Mouse (Mus musculus) cortical plate, adult 2 months (tissue): ENCODE results near the gene Mybpc2. TPM values are rescaled to one million over a fixed set of nuclear protein-coding genes. Genes with fewer than 3 reads are reported as not detected.

Experiments
- H3K27ac ChIP-seq: fragments of 200-500 bp; 2 replicates; pipeline ENCODE4 v1.5.1; 2012; ENCODE audit warnings: low read length, control low read depth, inconsistent platforms; ENCODE audit not compliant: insufficient read depth
- H3K4me1 ChIP-seq: fragments of 200-500 bp; 2 replicates; pipeline ENCODE4 v1.6.1; 2011; ENCODE audit warnings: low read length; ENCODE audit not compliant: control insufficient read depth, insufficient read depth
- H3K4me3 ChIP-seq: fragments of 200-500 bp; 2 replicates; pipeline ENCODE4 v1.5.1; 2011; ENCODE audit warnings: mild to moderate bottlenecking, low read length, control low read depth; ENCODE audit not compliant: insufficient read depth
- CTCF ChIP-seq: fragments of 200-500 bp; IDR thresholded peaks from 2 replicates; pipeline ENCODE4 v1.5.1; 2011; ENCODE audit warnings: mild to moderate bottlenecking, control low read depth, low read length; ENCODE audit not compliant: insufficient read depth; ENCODE audit errors: extremely low read depth
- POLR2A ChIP-seq: fragments of 200-500 bp; IDR thresholded peaks from 2 replicates; pipeline ENCODE4 v1.6.1; 2011; ENCODE audit warnings: mild to moderate bottlenecking, low read length, control low read depth; ENCODE audit not compliant: insufficient read depth; ENCODE audit errors: extremely low read depth
- polyA plus RNA-seq: library from polyadenylated mRNA; depleted of rRNA; stranded (reverse); fragments of >200 nt; gene quantifications from 2 replicates; pipeline ENCODE4 v1.2.3, GENCODE M21; 2012

Mybpc2 gene
- polyA plus RNA-seq, 1 experiment, result 0.04 TPM

DNA sequence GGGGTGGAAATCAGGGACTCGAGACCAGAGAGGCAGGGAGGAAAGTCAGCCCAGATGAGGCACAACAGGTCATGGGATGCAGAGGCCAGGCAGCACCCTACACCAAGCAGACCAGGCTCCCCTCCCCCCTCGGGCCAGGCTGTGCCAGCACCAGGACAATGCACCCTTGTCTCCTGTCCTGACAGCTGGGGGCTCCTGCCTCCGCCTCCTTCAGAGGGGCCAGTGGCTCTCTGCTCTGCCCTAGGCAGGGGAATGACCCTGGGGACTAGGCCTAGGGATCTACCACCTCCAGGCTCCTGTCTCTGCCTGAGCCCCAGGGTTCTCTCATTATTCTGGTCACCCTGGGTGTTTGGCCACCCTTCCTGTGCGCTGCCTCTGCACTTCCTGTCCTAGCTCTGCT, 50.0 kb downstream of the Mybpc2 start:
- Histone ChIP-seq H3K4me1 (peaks cover 2% of the 10 kb centered on the region; the same call in 1 of the 2 replicates), H3K27ac (peak overlapping the region; percentile 93), H3K4me3 (no peak overlapping the region)
- peak; percentile 31; the same call in 1 of the 2 replicates for TF ChIP-seq POLR2A
- no peak for TF ChIP-seq CTCF

DNA sequence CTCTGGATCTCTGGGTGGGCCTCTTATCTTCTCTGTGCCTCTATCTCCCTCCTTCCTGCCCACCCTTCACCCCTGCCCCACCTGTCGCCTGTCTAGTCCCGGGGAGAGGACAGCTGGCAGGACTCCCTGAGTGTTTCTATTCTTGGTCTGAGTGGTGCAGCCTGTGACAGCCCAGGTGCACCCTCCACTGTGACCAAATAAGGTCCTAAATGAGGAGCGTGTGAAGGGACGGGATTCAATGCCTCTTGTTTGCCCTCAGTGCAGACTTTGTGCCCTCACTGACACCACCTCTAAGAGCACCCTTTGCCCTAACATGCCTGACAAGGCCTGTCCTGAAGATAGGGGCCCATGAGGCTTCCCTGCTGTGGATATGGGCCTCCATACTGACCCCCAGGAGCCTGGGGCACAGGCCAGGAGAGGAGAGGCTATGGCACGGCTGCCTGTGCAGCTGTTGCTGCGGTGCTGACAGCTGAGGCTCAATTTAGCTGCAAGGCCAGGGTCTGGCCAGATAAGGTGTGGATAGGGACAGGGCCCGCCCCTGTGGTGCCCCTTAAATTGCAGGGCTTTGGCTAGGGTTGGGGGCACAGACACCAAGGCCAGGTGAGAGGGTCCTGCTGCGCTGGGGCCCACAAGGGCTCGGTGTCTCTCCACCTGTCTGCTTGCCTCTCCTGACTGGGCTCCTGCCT, 51.4 kb downstream of the Mybpc2 start:
- TF ChIP-seq CTCF, result no peak
- TF ChIP-seq POLR2A, result no peak
- Histone ChIP-seq H3K27ac (peak overlapping the region; percentile 93), H3K4me1 (peaks cover 2% of the 10 kb centered on the region; the same call in 1 of the 2 replicates), H3K4me3 (no peak overlapping the region)

GRCm38 (mm10) chr7:44472558-44472885, 51.9 kb downstream of the Mybpc2 start:
- Histone ChIP-seq H3K4me3 (no peak overlapping the region), H3K4me1 (peaks cover 2% of the 10 kb centered on the region; the same call in 1 of the 2 replicates), H3K27ac (peak overlapping the region; percentile 93)
- TF ChIP-seq CTCF (no peak), POLR2A (no peak)

DNA sequence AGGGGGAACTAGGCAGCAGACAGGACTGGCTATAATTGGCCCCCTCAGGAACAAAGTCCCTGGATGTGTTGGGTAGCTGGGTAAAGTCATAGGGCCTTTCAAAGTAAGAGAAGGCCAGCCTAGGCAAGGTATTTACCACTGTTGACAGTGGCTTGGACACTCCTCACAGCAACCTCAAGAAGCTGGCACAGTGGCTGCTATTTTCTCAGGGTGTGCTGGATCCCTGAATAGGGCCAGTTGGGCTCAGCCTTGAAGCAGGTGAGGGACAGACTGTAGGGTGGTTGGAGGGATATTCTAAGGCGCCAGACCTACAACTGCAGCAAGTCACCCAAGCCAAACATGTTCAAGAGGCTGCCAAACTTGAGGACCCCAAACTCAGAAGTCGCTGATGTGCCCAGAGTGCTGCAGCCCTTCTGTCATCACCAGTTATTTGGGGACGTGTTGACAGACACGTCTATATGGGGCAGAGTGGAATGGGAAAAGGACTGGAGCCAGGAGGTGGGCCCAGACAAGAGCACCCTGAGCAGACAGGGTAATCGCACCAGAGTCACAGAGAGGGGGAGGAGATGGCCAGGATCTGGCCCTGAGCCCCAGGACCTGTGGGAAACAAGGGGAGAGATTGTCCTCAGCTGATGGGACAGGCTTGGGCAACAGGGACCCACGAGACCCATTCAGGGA, 52.4 kb downstream of the Mybpc2 start:
- no peak for TF ChIP-seq CTCF
- TF ChIP-seq POLR2A, result 0 out of 2 replicates have a peak, but pooled peaks have one; percentile 23
- H3K4me3 ChIP-seq, result no peak overlapping the region
- peaks cover 2% of the 10 kb centered on the region; the same call in 1 of the 2 replicates for H3K4me1 ChIP-seq
- H3K27ac ChIP-seq, result peak overlapping the region; percentile 41; the same call in 1 of the 2 replicates

GRCm38 (mm10) chr7:44470696-44471612, 53.5 kb downstream of the Mybpc2 start:
- Histone ChIP-seq H3K4me1 (peaks cover 2% of the 10 kb centered on the region; the same call in 1 of the 2 replicates), H3K4me3 (no peak overlapping the region), H3K27ac (no peak overlapping the region)
- TF ChIP-seq CTCF, result no peak
- 0 out of 2 replicates have a peak, but pooled peaks have one; percentile 6 for TF ChIP-seq POLR2A

DNA sequence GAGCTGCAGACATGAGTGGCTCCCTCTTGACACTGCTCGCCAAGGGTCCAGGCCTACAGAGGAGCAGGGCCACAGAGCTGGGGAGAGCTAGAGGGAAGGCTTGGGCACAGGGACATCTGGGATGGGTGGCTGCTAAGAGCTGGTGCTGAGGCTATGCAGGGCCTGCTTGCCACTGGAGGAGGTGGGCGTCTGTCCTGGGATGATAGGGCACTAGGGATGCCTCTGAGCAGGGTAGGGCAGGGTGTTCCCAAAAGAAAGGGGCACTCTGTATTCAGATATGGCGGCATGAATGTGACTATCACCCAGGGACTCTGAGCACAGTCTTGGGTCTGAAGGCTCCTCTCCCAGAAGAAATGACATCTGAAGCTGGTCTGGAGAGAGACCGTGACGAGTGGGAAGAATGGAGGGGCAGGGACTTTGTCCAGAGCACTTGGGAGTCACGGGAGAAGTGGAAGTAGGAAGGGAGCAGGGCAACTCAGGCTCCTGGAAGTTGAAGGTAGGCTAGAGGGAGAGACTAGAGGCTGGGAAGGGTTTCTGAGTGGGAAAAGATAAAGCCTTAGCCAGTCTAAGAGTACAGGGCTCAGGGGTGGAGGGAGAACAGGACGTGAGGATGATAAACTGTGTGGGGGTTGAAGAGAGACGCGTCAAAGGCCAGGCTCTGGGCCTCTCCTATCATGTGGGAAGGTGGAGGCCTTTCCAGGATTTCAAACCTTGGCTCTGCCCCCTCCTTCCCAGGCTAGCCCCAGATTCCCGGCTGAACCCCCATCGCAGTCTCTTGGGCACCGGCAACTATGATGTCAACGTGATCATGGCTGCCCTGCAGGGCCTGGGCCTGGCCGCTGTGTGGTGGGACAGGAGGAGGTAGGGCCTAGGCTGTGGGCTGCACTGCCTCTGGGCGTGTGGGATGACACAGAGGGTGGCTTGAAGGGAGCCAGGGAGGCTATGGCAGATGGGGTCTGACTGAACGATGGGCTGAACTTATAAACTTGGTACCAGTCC, 54.5 kb downstream of the Mybpc2 start:
- no peak for TF ChIP-seq POLR2A
- no peak for TF ChIP-seq CTCF
- Histone ChIP-seq H3K4me1 (0 out of 2 replicates have a peak, but pooled peaks cover 2% of the 10 kb centered on the region), H3K27ac (peak overlapping the region; percentile 40; the same call in 1 of the 2 replicates), H3K4me3 (no peak overlapping the region)

DNA sequence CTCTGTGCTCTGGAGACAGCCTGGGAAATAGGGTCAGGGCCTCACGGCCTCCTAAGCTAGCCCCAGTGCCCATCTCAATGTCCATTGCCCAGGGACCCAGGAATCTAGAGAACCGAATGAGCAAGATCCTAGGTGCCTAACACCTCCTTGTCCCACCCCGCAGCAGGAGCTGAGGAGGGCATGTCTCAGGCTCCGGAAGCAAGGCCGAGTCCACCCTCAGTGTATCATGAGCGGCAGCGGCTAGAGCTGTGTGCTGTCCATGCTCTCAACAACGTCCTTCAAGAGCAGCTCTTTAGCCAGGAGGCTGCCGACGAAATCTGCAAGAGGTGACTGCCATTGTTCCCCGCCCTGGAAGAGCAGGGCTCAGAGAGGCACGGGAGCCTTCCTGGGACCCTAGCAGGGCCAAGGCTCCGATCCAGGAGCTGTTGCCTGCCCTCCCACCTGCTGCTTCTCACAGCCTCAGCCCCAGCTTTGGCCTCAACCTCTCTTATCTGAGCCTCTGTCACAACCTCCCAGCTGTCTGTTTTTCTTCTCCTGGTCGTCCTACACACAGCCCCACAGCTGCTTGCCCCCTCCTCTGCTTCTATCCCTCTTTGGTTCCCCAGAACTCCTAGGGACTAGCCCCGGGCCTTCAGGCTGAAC, 55.7 kb downstream of the Mybpc2 start:
- Histone ChIP-seq H3K4me1 (peaks cover 8% of the 10 kb centered on the region; the same call in 1 of the 2 replicates), H3K27ac (peak overlapping the region; percentile 58), H3K4me3 (peak overlapping the region; percentile 52)
- TF ChIP-seq CTCF (no peak), POLR2A (no peak)
